Mouse (Mus musculus): ENCODE results near the gene Dbn1. TPM values are rescaled to one million over a fixed set of nuclear protein-coding genes. Genes with fewer than 3 reads are reported as not detected.

Gene Dbn1
- total and polyA plus RNA-seq, 3 experiments, result 0.09 to 3.1 (median 0.59) TPM

Other genes starting within 250 kb of the Dbn1 start
Only the 20 nearest of the 21 such genes appear.
- gene Prelid1, start 167.6 kb downstream of the Dbn1 start, total RNA-seq (2012; rRNA removed), result 253 and 302 TPM in 2 replicates
- gene Prelid1, start 167.6 kb downstream of the Dbn1 start, total RNA-seq (2014; rRNA removed), result 190 and 205 TPM in 2 replicates
- 432 and 435 TPM in 2 replicates for gene Prelid1, start 167.6 kb downstream of the Dbn1 start, polyA plus RNA-seq (2012; ENCODE audit: insufficient read length, low read depth)
- 68.0 and 72.5 TPM in 2 replicates for gene Rab24, start 166.2 kb downstream of the Dbn1 start, total RNA-seq (2012; rRNA removed)
- 44.5 and 45.3 TPM in 2 replicates for gene Rab24, start 166.2 kb downstream of the Dbn1 start, total RNA-seq (2014; rRNA removed)
- gene Rab24, start 166.2 kb downstream of the Dbn1 start, polyA plus RNA-seq (2012; ENCODE audit: insufficient read length, low read depth), result 41.7 and 56.6 TPM in 2 replicates
- gene Mxd3, start 158.3 kb downstream of the Dbn1 start, total RNA-seq (2012; rRNA removed), result 7.3 and 10.0 TPM in 2 replicates
- gene Mxd3, start 158.3 kb downstream of the Dbn1 start, total RNA-seq (2014; rRNA removed), result 4.1 and 7.0 TPM in 2 replicates
- gene Mxd3, start 158.3 kb downstream of the Dbn1 start, polyA plus RNA-seq (2012; ENCODE audit: insufficient read length, low read depth), result 6.9 and 13.5 TPM in 2 replicates
- gene Lman2, start 125.3 kb downstream of the Dbn1 start, total RNA-seq (2012; rRNA removed), result 126 and 150 TPM in 2 replicates
- gene Lman2, start 125.3 kb downstream of the Dbn1 start, total RNA-seq (2014; rRNA removed), result 87.9 and 94.6 TPM in 2 replicates
- 169 and 174 TPM in 2 replicates for gene Lman2, start 125.3 kb downstream of the Dbn1 start, polyA plus RNA-seq (2012; ENCODE audit: insufficient read length, low read depth)
- 7.4 and 8.0 TPM in 2 replicates for gene Rgs14, start 118.4 kb downstream of the Dbn1 start, total RNA-seq (2012; rRNA removed)
- 6.3 and 7.4 TPM in 2 replicates for gene Rgs14, start 118.4 kb downstream of the Dbn1 start, total RNA-seq (2014; rRNA removed)
- 6.5 and 7.6 TPM in 2 replicates for gene Rgs14, start 118.4 kb downstream of the Dbn1 start, polyA plus RNA-seq (2012; ENCODE audit: insufficient read length, low read depth)
- not detected in 2 replicates for gene Slc34a1, start 89.9 kb downstream of the Dbn1 start, total RNA-seq (2012; rRNA removed)
- gene Slc34a1, start 89.9 kb downstream of the Dbn1 start, total RNA-seq (2014; rRNA removed), result not detected in 2 replicates
- not detected in 2 replicates for gene Slc34a1, start 89.9 kb downstream of the Dbn1 start, polyA plus RNA-seq (2012; ENCODE audit: insufficient read length, low read depth)
- gene Pfn3, start 72.9 kb downstream of the Dbn1 start, total RNA-seq (2012; rRNA removed), result not detected in 2 replicates
- not detected in 2 replicates for gene Pfn3, start 72.9 kb downstream of the Dbn1 start, total RNA-seq (2014; rRNA removed)
- gene Pfn3, start 72.9 kb downstream of the Dbn1 start, polyA plus RNA-seq (2012; ENCODE audit: insufficient read length, low read depth), result not detected in 2 replicates
- gene F12, start 61.3 kb downstream of the Dbn1 start, total RNA-seq (2012; rRNA removed), result not detected in 2 replicates
- gene F12, start 61.3 kb downstream of the Dbn1 start, total RNA-seq (2014; rRNA removed), result not detected in 2 replicates
- not detected in 2 replicates for gene F12, start 61.3 kb downstream of the Dbn1 start, polyA plus RNA-seq (2012; ENCODE audit: insufficient read length, low read depth)
- gene Grk6, start 43.0 kb downstream of the Dbn1 start, total RNA-seq (2012; rRNA removed), result 60.1 and 69.9 TPM in 2 replicates
- 59.0 and 65.0 TPM in 2 replicates for gene Grk6, start 43.0 kb downstream of the Dbn1 start, total RNA-seq (2014; rRNA removed)
- gene Grk6, start 43.0 kb downstream of the Dbn1 start, polyA plus RNA-seq (2012; ENCODE audit: insufficient read length, low read depth), result 71.0 and 72.8 TPM in 2 replicates
- 0.89 and 1.1 TPM in 2 replicates for gene Prr7, start 23.8 kb downstream of the Dbn1 start, total RNA-seq (2012; rRNA removed)
- gene Prr7, start 23.8 kb downstream of the Dbn1 start, total RNA-seq (2014; rRNA removed), result 0.60 and 0.69 TPM in 2 replicates
- 0.83 and 1.2 TPM in 2 replicates for gene Prr7, start 23.8 kb downstream of the Dbn1 start, polyA plus RNA-seq (2012; ENCODE audit: insufficient read length, low read depth)
- gene Pdlim7, start 25.6 kb upstream of the Dbn1 start, total RNA-seq (2012; rRNA removed), result 8.5 and 8.7 TPM in 2 replicates
- gene Pdlim7, start 25.6 kb upstream of the Dbn1 start, total RNA-seq (2014; rRNA removed), result 6.6 and 11.2 TPM in 2 replicates
- gene Pdlim7, start 25.6 kb upstream of the Dbn1 start, polyA plus RNA-seq (2012; ENCODE audit: insufficient read length, low read depth), result 26.2 and 32.5 TPM in 2 replicates
- 38.4 and 38.8 TPM in 2 replicates for gene Dok3, start 41.2 kb upstream of the Dbn1 start, total RNA-seq (2012; rRNA removed)
- 9.0 and 9.1 TPM in 2 replicates for gene Dok3, start 41.2 kb upstream of the Dbn1 start, total RNA-seq (2014; rRNA removed)
- gene Dok3, start 41.2 kb upstream of the Dbn1 start, polyA plus RNA-seq (2012; ENCODE audit: insufficient read length, low read depth), result 28.1 and 30.3 TPM in 2 replicates
- 107 and 109 TPM in 2 replicates for gene Ddx41, start 48.5 kb upstream of the Dbn1 start, total RNA-seq (2012; rRNA removed)
- gene Ddx41, start 48.5 kb upstream of the Dbn1 start, total RNA-seq (2014; rRNA removed), result 56.6 and 59.9 TPM in 2 replicates
- gene Ddx41, start 48.5 kb upstream of the Dbn1 start, polyA plus RNA-seq (2012; ENCODE audit: insufficient read length, low read depth), result 95.3 and 107 TPM in 2 replicates
- gene Fam193b, start 83.0 kb upstream of the Dbn1 start, total RNA-seq (2012; rRNA removed), result 17.9 and 18.6 TPM in 2 replicates
- gene Fam193b, start 83.0 kb upstream of the Dbn1 start, total RNA-seq (2014; rRNA removed), result 9.2 and 9.4 TPM in 2 replicates
- gene Fam193b, start 83.0 kb upstream of the Dbn1 start, polyA plus RNA-seq (2012; ENCODE audit: insufficient read length, low read depth), result 22.0 and 22.4 TPM in 2 replicates
- 196 and 222 TPM in 2 replicates for gene Tmed9, start 85.6 kb upstream of the Dbn1 start, total RNA-seq (2012; rRNA removed)
- gene Tmed9, start 85.6 kb upstream of the Dbn1 start, total RNA-seq (2014; rRNA removed), result 88.1 and 88.2 TPM in 2 replicates
- 194 and 197 TPM in 2 replicates for gene Tmed9, start 85.6 kb upstream of the Dbn1 start, polyA plus RNA-seq (2012; ENCODE audit: insufficient read length, low read depth)
- 10.3 and 11.7 TPM in 2 replicates for gene B4galt7, start 111.8 kb upstream of the Dbn1 start, total RNA-seq (2012; rRNA removed)
- gene B4galt7, start 111.8 kb upstream of the Dbn1 start, total RNA-seq (2014; rRNA removed), result 11.0 TPM in 2 replicates
- 8.5 and 8.7 TPM in 2 replicates for gene B4galt7, start 111.8 kb upstream of the Dbn1 start, polyA plus RNA-seq (2012; ENCODE audit: insufficient read length, low read depth)
- 29.9 and 41.0 TPM in 2 replicates for gene Caml, start 134.9 kb upstream of the Dbn1 start, total RNA-seq (2012; rRNA removed)
- 49.9 and 52.9 TPM in 2 replicates for gene Caml, start 134.9 kb upstream of the Dbn1 start, total RNA-seq (2014; rRNA removed)
- gene Caml, start 134.9 kb upstream of the Dbn1 start, polyA plus RNA-seq (2012; ENCODE audit: insufficient read length, low read depth), result 38.2 and 41.6 TPM in 2 replicates
- gene Ddx46, start 146.9 kb upstream of the Dbn1 start, total RNA-seq (2012; rRNA removed), result 36.1 and 46.3 TPM in 2 replicates
- 35.4 and 37.4 TPM in 2 replicates for gene Ddx46, start 146.9 kb upstream of the Dbn1 start, total RNA-seq (2014; rRNA removed)
- gene Ddx46, start 146.9 kb upstream of the Dbn1 start, polyA plus RNA-seq (2012; ENCODE audit: insufficient read length, low read depth), result 99.8 and 103 TPM in 2 replicates
- 22.1 and 23.2 TPM in 2 replicates for gene B230219D22Rik, start 205.0 kb upstream of the Dbn1 start, total RNA-seq (2012; rRNA removed)
- 35.0 and 36.1 TPM in 2 replicates for gene B230219D22Rik, start 205.0 kb upstream of the Dbn1 start, total RNA-seq (2014; rRNA removed)
- gene B230219D22Rik, start 205.0 kb upstream of the Dbn1 start, polyA plus RNA-seq (2012; ENCODE audit: insufficient read length, low read depth), result 25.0 and 25.7 TPM in 2 replicates
- 34.6 and 39.7 TPM in 2 replicates for gene Txndc15, start 226.5 kb upstream of the Dbn1 start, total RNA-seq (2012; rRNA removed)
- 48.7 and 51.2 TPM in 2 replicates for gene Txndc15, start 226.5 kb upstream of the Dbn1 start, total RNA-seq (2014; rRNA removed)
- gene Txndc15, start 226.5 kb upstream of the Dbn1 start, polyA plus RNA-seq (2012; ENCODE audit: insufficient read length, low read depth), result 37.4 and 45.2 TPM in 2 replicates